Mouse (Mus musculus): ENCODE results near the gene Fpr1. TPM values are rescaled to one million over a fixed set of nuclear protein-coding genes. Genes with fewer than 3 reads are reported as not detected.

Gene Fpr1
- total and polyA plus RNA-seq, 2 experiments from 2014 or later = 0.53 TPM; not detected in 1

DNA sequence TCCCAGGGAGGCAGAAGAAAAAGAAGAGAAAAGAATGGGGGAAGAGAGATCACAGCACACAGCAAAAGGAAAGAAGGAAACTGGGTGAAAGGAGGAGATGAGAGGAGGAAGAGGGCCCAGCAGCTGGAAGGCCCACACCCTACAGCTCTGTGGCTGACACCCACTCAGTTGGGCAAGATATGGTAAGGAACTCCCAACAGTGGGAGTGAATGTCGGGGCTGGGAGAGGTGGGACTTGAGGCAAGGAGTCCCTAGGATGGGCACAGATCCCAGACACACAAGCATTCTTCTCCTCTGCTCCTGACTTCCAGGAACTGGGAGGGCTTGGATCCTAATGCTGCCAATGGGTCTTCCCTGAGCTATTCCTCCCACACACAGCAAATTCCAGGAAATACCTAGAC is 21.4 kb downstream of the Fpr1 start:
- Histone ChIP-seq H3K4me3 (ENCODE audit: low read depth, low read length) (no peak overlapping the region), H3K4me2 (ENCODE audit: low read depth, low read length) (no peak overlapping the region), H3K9ac (replicated peaks; ENCODE audit: low read depth, low read length) (no peak overlapping the region), H3K27me3 (ENCODE audit: control insufficient read depth, insufficient read depth, low read length) (no peaks in the 10 kb centered on the region), H3K27ac (ENCODE audit: low read depth) (no peak overlapping the region), H3K9me3 (replicated peaks; ENCODE audit: control insufficient read depth, low read length) (no peaks in the 10 kb centered on the region), H3K4me1 (ENCODE audit: control insufficient read depth, insufficient read depth) (no peaks in the 10 kb centered on the region), H3K36me3 (replicated peaks; ENCODE audit: control insufficient read depth, insufficient read depth, low read length) (0 out of 2 replicates have a peak, but pooled peaks cover 4% of the 10 kb centered on the region)
- DNase-seq (ENCODE audit: low spot score) (peak; percentile 29), ATAC-seq (ENCODE audit: insufficient read depth, low read depth) (0 out of 2 replicates have a peak, but pooled peaks have one; percentile 36)
- 31% methylated on average over 1 of the region's 1 CpGs for WGBS
- TF ChIP-seq EP300 (IDR thresholded peaks at IDR 0.05; ENCODE audit: low read depth) (no peak), CTCF (IDR thresholded peaks at IDR 0.05; ENCODE audit: low read depth) (no peak)

DNA sequence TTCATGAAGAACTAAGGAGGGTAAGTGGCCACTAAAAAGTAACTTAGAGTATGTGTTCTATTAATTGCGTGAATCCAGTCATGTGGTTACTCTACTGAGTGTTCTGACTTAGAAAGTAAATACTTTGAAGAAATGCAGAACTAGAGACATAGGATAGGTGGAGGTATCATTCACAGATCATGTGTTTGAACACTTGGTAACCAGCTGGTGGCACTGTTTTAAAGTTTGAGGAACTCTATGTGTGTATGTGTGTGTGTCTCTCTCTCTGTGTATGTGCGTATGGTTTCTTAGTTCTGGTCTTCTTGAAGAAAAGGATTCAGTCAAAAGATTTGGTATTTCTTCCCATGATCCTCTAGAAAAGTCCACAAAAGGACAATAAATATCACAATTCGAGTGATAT is 23.6 kb downstream of the Fpr1 start:
- Histone ChIP-seq H3K4me1 (ENCODE audit: control insufficient read depth, insufficient read depth) (no peaks in the 10 kb centered on the region), H3K9ac (replicated peaks; ENCODE audit: low read depth, low read length) (no peak overlapping the region), H3K4me2 (ENCODE audit: low read depth, low read length) (no peak overlapping the region), H3K36me3 (replicated peaks; ENCODE audit: control insufficient read depth, insufficient read depth, low read length) (0 out of 2 replicates have a peak, but pooled peaks cover 4% of the 10 kb centered on the region), H3K4me3 (ENCODE audit: low read depth, low read length) (no peak overlapping the region), H3K27me3 (ENCODE audit: control insufficient read depth, insufficient read depth, low read length) (no peaks in the 10 kb centered on the region), H3K27ac (ENCODE audit: low read depth) (no peak overlapping the region), H3K9me3 (replicated peaks; ENCODE audit: control insufficient read depth, low read length) (no peaks in the 10 kb centered on the region)
- TF ChIP-seq CTCF (IDR thresholded peaks at IDR 0.05; ENCODE audit: low read depth) (peak; percentile 13; the same call in 1 of the 2 replicates), EP300 (IDR thresholded peaks at IDR 0.05; ENCODE audit: low read depth) (no peak)
- DNase-seq (ENCODE audit: low spot score) (no peak), ATAC-seq (ENCODE audit: insufficient read depth, low read depth) (no peak)
- WGBS = 83% methylated on average over 3 of the region's 3 CpGs

DNA sequence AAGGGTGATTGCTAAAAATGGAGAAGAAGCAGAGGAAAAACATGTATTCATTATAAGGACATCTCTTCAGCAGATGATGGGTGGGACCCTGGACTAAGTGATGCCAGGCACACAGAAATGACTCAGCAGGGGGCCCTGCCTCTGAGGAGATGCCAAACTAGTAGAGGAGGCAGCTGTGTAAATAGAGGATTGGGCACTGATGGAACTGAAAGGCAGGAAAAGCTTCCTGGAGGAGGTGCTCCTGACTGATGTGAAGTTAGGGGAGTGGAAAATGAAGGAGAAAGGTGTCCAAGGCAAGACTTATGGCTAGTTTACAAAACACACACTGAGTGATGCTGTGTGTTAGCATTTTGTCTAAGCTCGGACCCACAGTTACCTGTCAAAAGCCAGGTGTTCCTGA is 26.3 kb downstream of the Fpr1 start:
- ATAC-seq (ENCODE audit: insufficient read depth, low read depth) = no peak
- Histone ChIP-seq H3K4me2 (ENCODE audit: low read depth, low read length) (no peak overlapping the region), H3K4me3 (ENCODE audit: low read depth, low read length) (no peak overlapping the region)

DNA sequence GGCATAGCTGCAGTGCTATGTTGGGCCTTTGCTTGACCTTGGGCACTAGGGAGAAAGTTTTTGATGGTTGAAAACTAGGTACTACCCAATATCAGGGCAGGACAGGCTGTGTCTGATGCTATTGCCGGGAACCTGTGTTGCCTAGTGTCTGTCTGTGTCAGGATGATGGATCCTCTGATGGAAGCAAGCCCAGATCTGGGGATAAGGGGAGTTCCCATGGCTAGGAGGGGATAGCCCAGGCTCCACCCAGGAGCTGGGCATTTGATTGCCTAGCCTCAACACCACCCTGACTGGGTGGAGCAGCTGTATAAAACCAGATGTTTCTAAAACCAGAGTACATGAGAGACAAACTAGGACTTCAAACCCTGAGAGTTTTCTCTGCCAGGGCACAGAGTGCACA is 27.1 kb downstream of the Fpr1 start:
- no peak overlapping the region for H3K4me2 ChIP-seq (ENCODE audit: low read depth, low read length)
- no peak overlapping the region for H3K9ac ChIP-seq (replicated peaks; ENCODE audit: low read depth, low read length)
- no peaks in the 10 kb centered on the region for H3K4me1 ChIP-seq (ENCODE audit: control insufficient read depth, insufficient read depth)
- no peak overlapping the region for H3K4me3 ChIP-seq (ENCODE audit: low read depth, low read length)
- no peaks in the 10 kb centered on the region for H3K27me3 ChIP-seq (ENCODE audit: control insufficient read depth, insufficient read depth, low read length)
- ATAC-seq (ENCODE audit: insufficient read depth, low read depth) (no peak), DNase-seq (ENCODE audit: low spot score) (no peak)
- WGBS = 69% methylated on average over 1 of the region's 1 CpGs
- H3K9me3 ChIP-seq (replicated peaks; ENCODE audit: control insufficient read depth, low read length) = no peaks in the 10 kb centered on the region
- TF ChIP-seq EP300 (IDR thresholded peaks at IDR 0.05; ENCODE audit: low read depth) (no peak), CTCF (IDR thresholded peaks at IDR 0.05; ENCODE audit: low read depth) (no peak)
- no peaks in the 10 kb centered on the region for H3K36me3 ChIP-seq (replicated peaks; ENCODE audit: control insufficient read depth, insufficient read depth, low read length)
- H3K27ac ChIP-seq (ENCODE audit: low read depth) = no peak overlapping the region

More for the DNA sequence above, 26.3 kb downstream of the Fpr1 start:
- Histone ChIP-seq H3K27me3 (ENCODE audit: control insufficient read depth, insufficient read depth, low read length) (no peaks in the 10 kb centered on the region), H3K4me1 (ENCODE audit: control insufficient read depth, insufficient read depth) (no peaks in the 10 kb centered on the region), H3K36me3 (replicated peaks; ENCODE audit: control insufficient read depth, insufficient read depth, low read length) (no peaks in the 10 kb centered on the region), H3K9me3 (replicated peaks; ENCODE audit: control insufficient read depth, low read length) (no peaks in the 10 kb centered on the region), H3K9ac (replicated peaks; ENCODE audit: low read depth, low read length) (no peak overlapping the region), H3K27ac (ENCODE audit: low read depth) (no peak overlapping the region)
- no peak for TF ChIP-seq CTCF (IDR thresholded peaks at IDR 0.05; ENCODE audit: low read depth)
- no peak for TF ChIP-seq EP300 (IDR thresholded peaks at IDR 0.05; ENCODE audit: low read depth)
- no peak for DNase-seq (ENCODE audit: low spot score)
- 92% methylated on average over 1 of the region's 1 CpGs for WGBS

DNA sequence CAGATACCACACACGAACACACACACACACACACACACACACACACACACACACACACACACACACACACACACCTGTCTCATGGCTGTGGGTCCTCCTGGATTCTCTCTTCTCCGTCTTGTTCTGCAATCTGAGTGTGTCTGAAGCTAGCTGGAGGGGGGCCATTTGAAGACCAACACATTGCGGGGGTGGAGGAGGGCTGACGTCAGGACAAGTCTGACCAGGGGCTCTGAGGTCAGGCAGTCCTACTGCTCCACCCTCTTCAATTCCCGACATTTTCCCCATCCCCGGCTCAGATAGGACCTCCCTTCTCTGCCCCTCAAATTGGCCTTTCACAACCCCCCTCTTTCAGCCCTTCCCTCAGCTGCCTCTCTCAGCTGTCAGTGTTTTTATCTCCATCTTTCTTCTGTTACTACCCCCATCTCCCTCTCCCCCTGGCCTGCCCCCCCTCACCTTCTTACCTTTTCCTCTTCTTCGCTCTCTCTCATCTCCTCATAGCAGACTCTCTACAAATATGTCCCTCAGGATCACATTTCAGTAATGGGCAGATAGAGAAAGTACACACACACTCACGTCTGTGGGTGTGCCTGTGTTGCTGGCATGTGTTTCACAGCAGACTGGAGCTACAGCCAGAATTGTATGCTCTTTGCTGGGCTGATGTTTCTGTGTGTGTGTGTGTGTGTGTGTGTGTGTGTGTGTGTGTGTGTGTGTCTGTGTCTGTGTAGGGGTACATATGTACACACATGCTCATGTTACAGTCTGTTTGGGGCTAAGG is 28.5 kb downstream of the Fpr1 start, which contains the start of gene Has1:
Gene Has1 (minus strand): TSS at position 142 of the 775 bp plus-strand sequence.
- DNase-seq (ENCODE audit: low spot score) (no peak), ATAC-seq (ENCODE audit: insufficient read depth, low read depth) (no peak)
- Histone ChIP-seq H3K4me3 (ENCODE audit: low read depth, low read length) (no peak within 1 kb of the TSS), H3K9me3 (replicated peaks; ENCODE audit: control insufficient read depth, low read length) (no peaks in the 10 kb centered on the region), H3K9ac (replicated peaks; ENCODE audit: low read depth, low read length) (no peak within 1 kb of the TSS), H3K36me3 (replicated peaks; ENCODE audit: control insufficient read depth, insufficient read depth, low read length) (no peaks in the 10 kb centered on the region), H3K27ac (ENCODE audit: low read depth) (no peak within 1 kb of the TSS), H3K27me3 (ENCODE audit: control insufficient read depth, insufficient read depth, low read length) (0 out of 2 replicates have a peak, but pooled peaks cover 1% of the 10 kb centered on the region), H3K4me1 (ENCODE audit: control insufficient read depth, insufficient read depth) (no peaks in the 10 kb centered on the region), H3K4me2 (ENCODE audit: low read depth, low read length) (no peak within 1 kb of the TSS)
- WGBS = 43% methylated on average over 8 of the region's 8 CpGs
- TF ChIP-seq CTCF (IDR thresholded peaks at IDR 0.05; ENCODE audit: low read depth) = no peak
- TF ChIP-seq EP300 (IDR thresholded peaks at IDR 0.05; ENCODE audit: low read depth) = no peak

Measured in heart, postnatal 0 days (tissue).